Mouse (Mus musculus): ENCODE measurements at regions not wholly inside any gene's neighbourhood (a gene's known extent, or its start where the extent isn't known, plus 50 kb on each side); places are given as distances from the start of the nearest gene placed in this dataset.

- DNase-seq (ENCODE audit: low spot score): no peak
- H3K27ac ChIP-seq: no peak overlapping the region
- no peaks in the 10 kb centered on the region for H3K9me3 ChIP-seq (ENCODE audit: low read length)
- H3K27me3 ChIP-seq (ENCODE audit: insufficient read depth, low read length): no peaks in the 10 kb centered on the region
- TF ChIP-seq CTCF (IDR thresholded peaks at IDR 0.05; ENCODE audit: low read depth): no peak
- WGBS: 54% methylated on average over 5 of the region's 5 CpGs
- H3K4me2 ChIP-seq (ENCODE audit: low read depth, low read length): no peak overlapping the region
- no peaks in the 10 kb centered on the region for H3K4me1 ChIP-seq (ENCODE audit: insufficient read depth, low read length)
- H3K36me3 ChIP-seq (ENCODE audit: insufficient read depth, low read length): no peaks in the 10 kb centered on the region
- no peak for ATAC-seq
- H3K9ac ChIP-seq (replicated peaks; ENCODE audit: low read length): no peak overlapping the region
- no peak overlapping the region for H3K4me3 ChIP-seq (ENCODE audit: low read length)
These were observed 75.5 kb upstream of the Lef1 start for GRCm38 (mm10) chr3:131034774-131035173.

GRCm38 (mm10) chr3:131026336-131026735 lies 83.9 kb upstream of the Lef1 start:
- Histone ChIP-seq H3K9me3 (ENCODE audit: low read length) (no peaks in the 10 kb centered on the region), H3K4me3 (ENCODE audit: low read length) (no peak overlapping the region), H3K4me2 (ENCODE audit: low read depth, low read length) (no peak overlapping the region), H3K9ac (replicated peaks; ENCODE audit: low read length) (no peak overlapping the region), H3K4me1 (ENCODE audit: insufficient read depth, low read length) (no peaks in the 10 kb centered on the region), H3K27ac (no peak overlapping the region), H3K36me3 (ENCODE audit: insufficient read depth, low read length) (no peaks in the 10 kb centered on the region), H3K27me3 (ENCODE audit: insufficient read depth, low read length) (no peaks in the 10 kb centered on the region)
- ATAC-seq (no peak), DNase-seq (ENCODE audit: low spot score) (no peak)
- no peak for TF ChIP-seq CTCF (IDR thresholded peaks at IDR 0.05; ENCODE audit: low read depth)
- 92% methylated on average over 7 of the region's 7 CpGs for WGBS

GRCm38 (mm10) chr3:131019163-131019956 lies 90.9 kb upstream of the Lef1 start:
- no peak for TF ChIP-seq CTCF (IDR thresholded peaks at IDR 0.05; ENCODE audit: low read depth)
- no peaks in the 10 kb centered on the region for H3K27me3 ChIP-seq (ENCODE audit: insufficient read depth, low read length)
- WGBS: 16% methylated on average over 23 of the region's 23 CpGs
- peak; percentile 20 for DNase-seq (ENCODE audit: low spot score)
- H3K9ac ChIP-seq (replicated peaks; ENCODE audit: low read length): no peak overlapping the region; the same call in 1 of the 2 replicates
- peaks cover 10% of the 10 kb centered on the region for H3K4me1 ChIP-seq (ENCODE audit: insufficient read depth, low read length)
- peak; percentile 80 for ATAC-seq
- peak overlapping the region; percentile 16 for H3K4me3 ChIP-seq (ENCODE audit: low read length)
- H3K27ac ChIP-seq: peak overlapping the region; percentile 54; the same call in 1 of the 2 replicates
- H3K4me2 ChIP-seq (ENCODE audit: low read depth, low read length): peak overlapping the region; percentile 53
- no peaks in the 10 kb centered on the region for H3K9me3 ChIP-seq (ENCODE audit: low read length)
- H3K36me3 ChIP-seq (ENCODE audit: insufficient read depth, low read length): no peaks in the 10 kb centered on the region

GRCm38 (mm10) chr3:131017899-131018298 lies 92.4 kb upstream of the Lef1 start:
- no peak for ATAC-seq
- Histone ChIP-seq H3K27me3 (ENCODE audit: insufficient read depth, low read length) (no peaks in the 10 kb centered on the region), H3K36me3 (ENCODE audit: insufficient read depth, low read length) (no peaks in the 10 kb centered on the region), H3K27ac (no peak overlapping the region), H3K4me1 (ENCODE audit: insufficient read depth, low read length) (peaks cover 10% of the 10 kb centered on the region), H3K4me2 (ENCODE audit: low read depth, low read length) (no peak overlapping the region), H3K9ac (replicated peaks; ENCODE audit: low read length) (no peak overlapping the region), H3K4me3 (ENCODE audit: low read length) (no peak overlapping the region), H3K9me3 (ENCODE audit: low read length) (no peaks in the 10 kb centered on the region)
- no peak for TF ChIP-seq CTCF (IDR thresholded peaks at IDR 0.05; ENCODE audit: low read depth)
- DNase-seq (ENCODE audit: low spot score): no peak
- 87% methylated on average over 9 of the region's 9 CpGs for WGBS

GRCm38 (mm10) chr3:131016104-131016503 lies 94.2 kb upstream of the Lef1 start:
- 60% methylated on average over 10 of the region's 10 CpGs for WGBS
- Histone ChIP-seq H3K4me2 (ENCODE audit: low read depth, low read length) (no peak overlapping the region), H3K9ac (replicated peaks; ENCODE audit: low read length) (no peak overlapping the region), H3K9me3 (ENCODE audit: low read length) (no peaks in the 10 kb centered on the region), H3K27ac (no peak overlapping the region), H3K27me3 (ENCODE audit: insufficient read depth, low read length) (no peaks in the 10 kb centered on the region), H3K36me3 (ENCODE audit: insufficient read depth, low read length) (no peaks in the 10 kb centered on the region), H3K4me1 (ENCODE audit: insufficient read depth, low read length) (peaks cover 10% of the 10 kb centered on the region), H3K4me3 (ENCODE audit: low read length) (no peak overlapping the region)
- TF ChIP-seq CTCF (IDR thresholded peaks at IDR 0.05; ENCODE audit: low read depth): no peak
- ATAC-seq (no peak), DNase-seq (ENCODE audit: low spot score) (no peak)

DNA sequence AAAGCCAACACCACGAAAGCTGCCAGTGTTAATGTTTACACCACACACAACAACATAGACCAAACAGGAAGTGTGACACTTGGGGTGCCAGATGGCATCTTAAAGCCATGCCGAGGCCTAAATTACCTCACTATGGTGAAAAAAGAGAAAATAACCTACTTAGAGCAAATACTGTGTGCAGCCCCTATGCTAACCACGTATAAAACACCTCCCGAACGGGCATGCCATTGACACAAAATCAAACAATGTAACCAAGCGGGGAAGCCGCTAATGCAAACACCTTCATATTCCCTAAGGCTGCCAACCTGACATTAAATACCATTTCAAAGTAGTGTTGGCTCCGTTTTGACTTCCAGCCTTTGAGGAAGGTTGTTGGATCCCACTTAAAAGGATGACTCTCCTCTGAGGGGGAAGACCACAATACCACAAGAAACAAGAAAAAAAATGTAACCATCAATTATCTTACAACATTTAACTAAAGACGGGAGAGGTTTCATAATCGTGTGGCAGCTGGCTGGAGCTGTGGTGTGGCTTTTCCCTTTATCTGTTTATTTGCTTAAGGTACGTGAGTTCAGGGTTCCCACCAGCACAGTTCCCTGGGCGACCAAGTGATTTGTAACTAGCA lies 96.1 kb upstream of the Lef1 start:
- Histone ChIP-seq H3K27ac (no peak overlapping the region), H3K9me3 (ENCODE audit: low read length) (no peaks in the 10 kb centered on the region), H3K4me1 (ENCODE audit: insufficient read depth, low read length) (peaks cover 4% of the 10 kb centered on the region), H3K4me2 (ENCODE audit: low read depth, low read length) (no peak overlapping the region), H3K4me3 (ENCODE audit: low read length) (no peak overlapping the region), H3K27me3 (ENCODE audit: insufficient read depth, low read length) (no peaks in the 10 kb centered on the region), H3K9ac (replicated peaks; ENCODE audit: low read length) (no peak overlapping the region), H3K36me3 (ENCODE audit: insufficient read depth, low read length) (no peaks in the 10 kb centered on the region)
- no peak for ATAC-seq
- WGBS: 72% methylated on average over 12 of the region's 12 CpGs
- DNase-seq (ENCODE audit: low spot score): no peak
- no peak for TF ChIP-seq CTCF (IDR thresholded peaks at IDR 0.05; ENCODE audit: low read depth)

- TF ChIP-seq CTCF (IDR thresholded peaks at IDR 0.05; ENCODE audit: low read depth): no peak
- Histone ChIP-seq H3K4me3 (ENCODE audit: low read length) (no peak overlapping the region), H3K4me2 (ENCODE audit: low read depth, low read length) (no peak overlapping the region), H3K9ac (replicated peaks; ENCODE audit: low read length) (no peak overlapping the region), H3K9me3 (ENCODE audit: low read length) (no peaks in the 10 kb centered on the region), H3K27me3 (ENCODE audit: insufficient read depth, low read length) (no peaks in the 10 kb centered on the region), H3K27ac (no peak overlapping the region), H3K4me1 (ENCODE audit: insufficient read depth, low read length) (no peaks in the 10 kb centered on the region), H3K36me3 (ENCODE audit: insufficient read depth, low read length) (no peaks in the 10 kb centered on the region)
- whole genome bisulfite sequencing: 77% methylated on average over 13 of the region's 13 CpGs
- ATAC-seq (no peak), DNase-seq (ENCODE audit: low spot score) (no peak)
These were observed 109.6 kb upstream of the Lef1 start for GRCm38 (mm10) chr3:131000701-131001100.

Measured in hindbrain, postnatal 0 days (tissue).